Mouse (Mus musculus): ENCODE results near the gene Prkag2. TPM values are rescaled to one million over a fixed set of nuclear protein-coding genes. Genes with fewer than 3 reads are reported as not detected.
A peak's percentile ranks its signal among the peaks of the same experiment; 100 is the strongest.

Prkag2 gene
- polyA plus RNA-seq (2012; ENCODE audit: insufficient read depth, low replicate concordance): 1.1 TPM in 1 of 2 replicates, not detected in the other

DNA sequence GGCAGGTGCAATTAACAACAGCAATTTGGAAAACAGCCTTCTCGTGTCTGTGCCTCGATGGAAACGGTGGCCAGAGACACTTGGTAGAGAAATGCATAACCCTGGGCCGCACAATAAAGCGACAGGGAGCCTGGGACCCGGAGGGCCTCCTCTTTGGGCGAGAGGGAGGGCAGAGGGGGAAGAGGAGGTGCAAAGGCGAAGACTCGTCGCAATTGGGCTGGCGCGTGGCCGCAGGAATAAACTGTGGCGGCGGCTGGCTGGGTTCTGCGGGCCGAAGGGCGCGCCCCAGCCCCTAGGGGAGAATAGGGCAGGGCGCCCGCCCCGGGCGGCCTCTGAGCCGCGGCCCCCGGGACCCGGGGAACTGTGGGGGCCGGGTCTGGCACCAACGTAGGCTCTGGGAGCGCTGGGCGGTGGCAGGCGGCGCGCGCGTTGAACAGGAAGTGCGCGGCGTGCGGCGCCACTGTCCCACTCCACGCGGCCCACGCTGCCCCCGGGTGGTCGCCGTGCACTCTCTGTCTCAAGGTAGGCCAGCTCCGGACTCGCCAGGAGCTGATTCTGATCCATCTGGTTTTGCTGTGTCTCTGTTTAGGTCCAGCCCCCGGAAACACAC is at the start of gene Prkag2:
Gene Prkag2, minus strand, starts transcription at position 127 of the 610 bp plus-strand sequence.
- H3K4me3 ChIP-seq (replicated peaks): peak within 1 kb of the TSS; percentile 91
- H3K36me3 ChIP-seq (replicated peaks; ENCODE audit: low read length): no peaks in the 10 kb centered on the region
- peaks cover 86% of the 10 kb centered on the region for H3K27me3 ChIP-seq (replicated peaks)
- TF ChIP-seq FLI1 (IDR thresholded peaks at IDR 0.05; ENCODE audit: low read length) (no peak), GATA1 (IDR thresholded peaks at IDR 0.05; ENCODE audit: borderline replicate concordance, low read length) (no peak)
- peaks cover 6% of the 10 kb centered on the region; the same call in 1 of the 2 replicates for H3K9me3 ChIP-seq
- peaks cover 23% of the 10 kb centered on the region for H3K4me1 ChIP-seq

DNA sequence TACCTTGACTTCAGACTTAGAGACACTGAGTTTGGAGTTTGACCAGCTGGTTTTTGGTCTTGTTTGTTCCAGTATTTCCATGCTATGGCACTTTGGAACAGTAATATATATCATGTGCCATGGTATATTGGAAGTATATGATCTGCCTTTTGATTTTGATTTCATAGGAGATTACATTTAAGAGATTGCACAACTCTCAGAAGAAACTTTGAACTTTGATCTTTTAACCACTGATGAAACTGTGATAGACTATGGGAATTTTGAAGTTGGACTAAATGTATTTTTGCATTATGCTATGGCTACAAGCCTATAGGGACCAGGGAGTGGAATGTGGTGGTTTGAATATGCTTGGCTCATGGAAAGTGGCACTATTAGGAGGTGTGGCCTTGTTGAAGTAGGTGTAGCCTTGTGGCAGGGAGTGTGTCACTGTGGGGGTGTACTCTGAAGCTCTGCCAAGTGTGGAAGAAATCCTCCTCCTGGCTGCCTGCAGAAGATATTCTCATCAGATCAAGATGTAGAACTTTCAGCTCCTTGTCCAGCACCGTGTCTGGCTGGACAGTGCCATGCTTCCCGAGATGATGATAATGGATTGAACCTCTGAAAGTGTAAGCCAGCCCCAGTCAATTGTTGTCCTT is 49.0 kb upstream of the Prkag2 start:
- TF ChIP-seq FLI1 (IDR thresholded peaks at IDR 0.05; ENCODE audit: low read length) (no peak), GATA1 (IDR thresholded peaks at IDR 0.05; ENCODE audit: borderline replicate concordance, low read length) (no peak)
- H3K9me3 ChIP-seq: no peaks in the 10 kb centered on the region; the same call in 1 of the 2 replicates

DNA sequence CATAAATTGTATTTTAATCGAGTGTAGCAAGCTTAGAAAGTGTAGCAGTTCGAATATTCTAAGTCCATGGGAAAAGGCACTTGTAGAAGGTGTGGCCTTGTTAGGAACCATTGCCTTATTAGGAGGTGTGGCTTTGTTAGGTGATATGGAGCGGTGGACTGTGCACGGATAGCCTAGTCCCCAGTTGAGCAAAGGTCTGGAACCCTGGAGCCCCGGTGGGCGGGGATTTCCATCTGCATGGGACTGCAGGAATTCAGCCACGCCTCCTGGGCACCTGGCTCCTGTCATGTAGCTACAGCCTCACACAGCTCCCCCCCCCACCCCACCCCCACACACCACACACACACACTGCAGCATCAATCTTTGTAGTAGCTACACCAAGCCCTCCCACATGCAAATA is 46.3 kb upstream of the Prkag2 start:
- Histone ChIP-seq H3K4me1 (no peaks in the 10 kb centered on the region), H3K4me3 (replicated peaks) (no peak overlapping the region), H3K27me3 (replicated peaks) (peaks cover 18% of the 10 kb centered on the region), H3K36me3 (replicated peaks; ENCODE audit: low read length) (no peaks in the 10 kb centered on the region), H3K9me3 (no peaks in the 10 kb centered on the region; the same call in 1 of the 2 replicates)
- no peak for TF ChIP-seq FLI1 (IDR thresholded peaks at IDR 0.05; ENCODE audit: low read length)

More for the DNA sequence above, 49.0 kb upstream of the Prkag2 start:
- Histone ChIP-seq H3K27me3 (replicated peaks) (peaks cover 11% of the 10 kb centered on the region), H3K4me3 (replicated peaks) (no peak overlapping the region), H3K36me3 (replicated peaks; ENCODE audit: low read length) (no peaks in the 10 kb centered on the region), H3K4me1 (no peaks in the 10 kb centered on the region)

DNA sequence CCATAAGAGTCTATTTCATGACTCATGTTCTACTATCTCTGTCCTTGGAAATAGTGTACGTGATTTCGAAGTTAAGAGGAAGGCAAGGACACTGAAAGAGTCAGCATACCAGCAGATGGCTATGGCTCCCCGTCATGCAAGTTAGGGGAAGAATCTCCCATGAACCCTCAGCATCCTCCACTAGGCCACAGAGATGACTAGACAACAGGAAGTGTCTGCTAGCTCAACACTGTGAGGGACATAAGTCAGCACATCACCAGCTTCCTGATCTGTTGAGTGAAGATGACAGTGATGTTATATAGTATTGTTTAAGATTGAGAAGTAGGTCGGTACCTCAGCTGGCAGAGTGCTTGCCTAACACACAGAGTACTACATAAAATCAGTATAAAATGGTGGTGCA is 27.4 kb upstream of the Prkag2 start:
- Histone ChIP-seq H3K4me3 (replicated peaks) (peak overlapping the region; percentile 2), H3K4me1 (peaks cover 7% of the 10 kb centered on the region), H3K9me3 (no peaks in the 10 kb centered on the region), H3K27me3 (replicated peaks) (peaks cover 4% of the 10 kb centered on the region), H3K36me3 (replicated peaks; ENCODE audit: low read length) (no peaks in the 10 kb centered on the region)
- TF ChIP-seq GATA1 (IDR thresholded peaks at IDR 0.05; ENCODE audit: borderline replicate concordance, low read length): no peak
- TF ChIP-seq FLI1 (IDR thresholded peaks at IDR 0.05; ENCODE audit: low read length): no peak

DNA sequence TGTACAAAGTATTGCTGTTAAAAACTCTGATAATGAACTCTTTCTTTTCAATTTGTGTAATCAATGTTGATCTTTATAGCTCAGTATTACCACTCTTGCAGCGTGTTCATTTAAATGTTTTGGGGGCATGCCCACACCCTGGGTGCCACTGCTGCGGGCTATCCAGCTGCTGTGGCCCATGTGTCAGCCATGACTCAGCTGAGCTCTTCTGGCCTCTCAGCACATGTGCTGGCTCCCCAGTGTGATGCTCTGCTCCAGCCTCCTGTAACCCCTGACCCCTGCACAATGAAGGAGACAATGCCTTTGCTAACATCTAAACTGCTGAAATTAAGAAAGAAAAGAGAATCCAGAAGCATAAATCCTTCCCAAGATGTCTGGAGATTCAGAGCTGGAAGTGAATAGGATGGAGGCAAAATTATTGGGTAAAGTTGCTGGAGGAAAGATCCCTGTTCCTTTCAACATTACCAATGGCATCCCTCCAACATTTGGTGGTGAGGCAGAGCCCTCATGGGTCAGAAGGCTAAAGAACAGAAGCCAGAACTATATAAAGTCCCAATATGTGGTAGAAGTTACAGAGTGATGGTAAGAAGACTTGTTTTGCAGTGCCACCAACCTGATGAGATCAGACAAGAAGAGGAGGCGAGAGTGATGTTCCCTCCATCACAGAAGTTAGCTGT is 25.6 kb upstream of the Prkag2 start:
- H3K36me3 ChIP-seq (replicated peaks; ENCODE audit: low read length): no peaks in the 10 kb centered on the region
- no peak for TF ChIP-seq GATA1 (IDR thresholded peaks at IDR 0.05; ENCODE audit: borderline replicate concordance, low read length)

DNA sequence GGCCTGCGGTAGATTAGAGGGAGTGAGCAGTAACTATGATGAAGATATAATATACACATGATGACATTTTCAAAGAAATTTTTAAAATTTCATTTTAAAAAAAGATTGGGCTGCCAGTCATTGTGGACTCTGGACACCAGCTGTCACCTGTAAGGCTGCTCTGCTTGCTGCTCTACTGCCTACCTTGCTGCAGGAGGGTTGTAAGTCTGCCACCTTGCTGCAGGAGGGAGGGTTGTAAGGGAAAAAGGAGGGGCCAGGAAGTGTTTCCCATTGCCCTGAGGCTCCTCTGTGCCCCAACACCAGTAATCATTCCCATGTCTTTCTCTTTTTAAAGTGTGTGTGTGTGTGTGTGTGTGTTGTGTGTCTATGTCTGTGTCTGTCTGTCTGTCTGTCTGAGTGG is 22.1 kb upstream of the Prkag2 start:
- H3K36me3 ChIP-seq (replicated peaks; ENCODE audit: low read length): no peaks in the 10 kb centered on the region
- H3K4me1 ChIP-seq: peaks cover 1% of the 10 kb centered on the region; the same call in 1 of the 2 replicates
- 0 out of 2 replicates have a peak, but pooled peaks cover 4% of the 10 kb centered on the region for H3K9me3 ChIP-seq
- no peak overlapping the region for H3K4me3 ChIP-seq (replicated peaks)
- no peak for TF ChIP-seq FLI1 (IDR thresholded peaks at IDR 0.05; ENCODE audit: low read length)
- no peak for TF ChIP-seq GATA1 (IDR thresholded peaks at IDR 0.05; ENCODE audit: borderline replicate concordance, low read length)
- peaks cover 8% of the 10 kb centered on the region for H3K27me3 ChIP-seq (replicated peaks)

More for the DNA sequence above, 25.6 kb upstream of the Prkag2 start:
- Histone ChIP-seq H3K27me3 (replicated peaks) (peaks cover 4% of the 10 kb centered on the region), H3K4me1 (peaks cover 7% of the 10 kb centered on the region), H3K9me3 (no peaks in the 10 kb centered on the region), H3K4me3 (replicated peaks) (no peak overlapping the region)

DNA sequence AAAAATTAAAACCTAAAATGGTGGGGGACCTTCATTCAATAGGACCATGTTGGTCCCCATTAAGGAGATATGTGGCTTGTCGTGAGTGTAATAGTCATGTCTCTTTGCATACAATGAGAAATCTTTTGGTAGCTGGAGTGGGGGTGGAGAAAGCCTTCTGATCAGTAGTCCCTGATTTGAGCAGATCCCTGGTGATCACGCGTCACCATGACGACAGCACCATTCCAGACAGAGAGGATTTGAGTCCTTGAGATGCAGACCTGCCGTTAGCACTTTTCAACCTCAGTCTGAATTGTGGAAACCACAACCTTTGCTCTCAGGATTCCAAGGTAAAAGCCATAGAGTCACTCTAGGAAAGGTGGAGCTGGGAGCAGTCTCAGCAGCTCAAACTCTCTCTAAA is 18.7 kb upstream of the Prkag2 start:
- TF ChIP-seq GATA1 (IDR thresholded peaks at IDR 0.05; ENCODE audit: borderline replicate concordance, low read length): no peak
- TF ChIP-seq FLI1 (IDR thresholded peaks at IDR 0.05; ENCODE audit: low read length): no peak
- peaks cover 20% of the 10 kb centered on the region for H3K4me1 ChIP-seq
- 0 out of 2 replicates have a peak, but pooled peaks cover 4% of the 10 kb centered on the region for H3K9me3 ChIP-seq
- no peaks in the 10 kb centered on the region for H3K36me3 ChIP-seq (replicated peaks; ENCODE audit: low read length)
- H3K4me3 ChIP-seq (replicated peaks): no peak overlapping the region
- H3K27me3 ChIP-seq (replicated peaks): peaks cover 10% of the 10 kb centered on the region

DNA sequence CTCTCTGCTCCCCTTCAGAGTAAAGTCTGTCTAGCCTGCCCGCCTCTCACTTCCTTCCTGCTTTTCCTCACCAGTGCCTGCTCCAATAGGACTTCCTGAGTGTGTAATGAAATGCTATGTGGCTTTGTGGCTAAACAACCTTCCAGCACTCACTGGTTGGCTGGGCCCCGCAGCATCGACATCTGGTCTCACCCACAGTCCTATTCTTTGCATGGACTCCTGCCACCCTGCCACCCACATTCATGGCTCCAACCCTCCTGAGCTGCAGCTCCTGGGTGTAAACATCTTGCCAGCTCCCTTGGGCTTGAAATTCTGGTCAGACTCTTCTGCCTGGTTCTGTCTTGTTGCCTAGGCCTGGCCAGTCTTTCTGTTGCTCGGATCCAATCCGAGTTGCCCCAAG is 15.6 kb upstream of the Prkag2 start:
- peaks cover 20% of the 10 kb centered on the region for H3K27me3 ChIP-seq (replicated peaks)
- peak overlapping the region; percentile 42 for H3K4me3 ChIP-seq (replicated peaks)
- H3K9me3 ChIP-seq: 0 out of 2 replicates have a peak, but pooled peaks cover 4% of the 10 kb centered on the region
- TF ChIP-seq FLI1 (IDR thresholded peaks at IDR 0.05; ENCODE audit: low read length): no peak
- no peak for TF ChIP-seq GATA1 (IDR thresholded peaks at IDR 0.05; ENCODE audit: borderline replicate concordance, low read length)
- peaks cover 20% of the 10 kb centered on the region for H3K4me1 ChIP-seq
- H3K36me3 ChIP-seq (replicated peaks; ENCODE audit: low read length): no peaks in the 10 kb centered on the region

DNA sequence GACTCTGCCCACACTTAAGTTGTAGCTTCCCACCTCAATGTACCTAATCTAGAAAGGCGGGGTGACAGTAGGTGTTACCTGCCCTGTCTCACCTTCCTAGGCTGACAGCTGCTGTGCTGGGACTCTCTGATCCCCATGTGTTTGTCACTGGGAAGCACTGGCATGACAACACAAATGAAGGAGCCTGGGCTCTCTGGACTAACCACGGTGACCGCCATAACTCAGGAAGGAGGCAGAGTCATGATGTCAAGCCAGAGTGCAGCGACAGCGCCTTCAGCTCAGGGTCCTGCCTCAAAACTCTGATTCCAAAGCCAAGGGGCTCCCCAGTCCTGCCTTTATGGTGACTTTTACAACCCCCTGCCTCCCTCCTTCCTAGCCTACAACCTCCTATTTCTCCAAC is 14.8 kb upstream of the Prkag2 start:
- TF ChIP-seq GATA1 (IDR thresholded peaks at IDR 0.05; ENCODE audit: borderline replicate concordance, low read length): no peak
- TF ChIP-seq FLI1 (IDR thresholded peaks at IDR 0.05; ENCODE audit: low read length): no peak
- Histone ChIP-seq H3K4me1 (peaks cover 20% of the 10 kb centered on the region), H3K4me3 (replicated peaks) (no peak overlapping the region), H3K36me3 (replicated peaks; ENCODE audit: low read length) (no peaks in the 10 kb centered on the region), H3K9me3 (0 out of 2 replicates have a peak, but pooled peaks cover 4% of the 10 kb centered on the region), H3K27me3 (replicated peaks) (peaks cover 26% of the 10 kb centered on the region)

DNA sequence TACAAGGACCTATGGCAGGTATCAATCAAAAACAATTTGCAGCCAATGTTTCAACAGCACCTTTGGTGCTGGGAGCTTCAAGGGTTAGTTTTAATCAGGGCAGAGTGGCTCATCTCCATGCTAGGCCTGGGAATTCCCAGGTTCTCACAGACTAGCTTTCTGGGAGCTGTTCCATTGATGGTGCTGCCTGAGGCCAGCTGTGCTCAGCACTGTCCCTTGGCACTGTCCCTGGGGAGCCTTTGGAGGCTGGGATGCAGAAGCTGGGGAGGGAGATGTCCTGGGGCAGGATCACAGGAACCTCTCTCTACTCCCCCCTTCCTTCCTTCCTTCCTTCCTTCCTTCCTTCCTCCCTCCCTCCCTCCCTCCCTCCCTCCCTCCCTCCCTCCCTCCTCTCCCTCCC is 13.7 kb upstream of the Prkag2 start:
- Histone ChIP-seq H3K9me3 (0 out of 2 replicates have a peak, but pooled peaks cover 4% of the 10 kb centered on the region), H3K27me3 (replicated peaks) (peaks cover 28% of the 10 kb centered on the region), H3K36me3 (replicated peaks; ENCODE audit: low read length) (no peaks in the 10 kb centered on the region), H3K4me1 (peaks cover 20% of the 10 kb centered on the region), H3K4me3 (replicated peaks) (no peak overlapping the region)
- TF ChIP-seq FLI1 (IDR thresholded peaks at IDR 0.05; ENCODE audit: low read length): no peak
- no peak for TF ChIP-seq GATA1 (IDR thresholded peaks at IDR 0.05; ENCODE audit: borderline replicate concordance, low read length)
